In the genomic region with DNA sequence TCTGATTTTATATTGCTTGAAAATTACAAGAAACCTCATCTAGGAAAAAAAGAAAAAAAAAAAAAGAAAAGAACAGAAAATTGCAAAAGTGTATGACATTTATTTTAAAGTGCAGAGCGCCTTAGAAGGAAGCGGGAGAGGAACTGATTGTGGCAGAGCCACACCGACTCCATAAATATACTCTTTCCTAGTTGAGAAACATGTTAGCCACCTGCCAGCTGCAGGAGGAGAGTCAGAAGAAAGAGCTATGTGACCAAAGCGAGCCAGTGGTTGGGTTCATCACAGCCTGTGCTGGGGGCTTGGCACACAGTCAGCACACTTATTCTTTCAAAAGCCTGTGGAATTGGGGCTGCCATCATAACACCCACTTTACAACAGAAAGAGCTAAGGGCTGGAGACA, we compare ENCODE assay signal across 25 mouse cellular contexts.
"Had no signal": no experiment of that assay in that cellular context is flagged by ENCODE, and none has a peak within 500 bp of the region (broad histone marks: within the 10 kb centered on the region; RNA-seq: fewer than 3 reads in every experiment).

No protein-coding gene starts in this region.

- H3K27ac ChIP-seq: heart, adult 2 months; hindbrain, embryonic 10.5 days; hindbrain, embryonic 12.5 days; hindbrain, embryonic 14.5 days; intestine, embryonic 15.5 days; layer of hippocampus, adult 2 months; left cerebral cortex, adult 2 months; limb, embryonic 13.5 days; limb, embryonic 15.5 days; liver, embryonic 12.5 days; liver, embryonic 14.5 days had no signal

- H3K9me3 ChIP-seq: hindbrain, embryonic 10.5 days; hindbrain, embryonic 12.5 days; intestine, embryonic 15.5 days; limb, embryonic 13.5 days; limb, embryonic 15.5 days; liver, embryonic 12.5 days had no signal

- H3K4me3 ChIP-seq: heart, adult 2 months; hindbrain, embryonic 10.5 days; hindbrain, embryonic 12.5 days; intestine, embryonic 15.5 days; layer of hippocampus, adult 2 months; left cerebral cortex, adult 2 months; limb, embryonic 13.5 days; limb, embryonic 15.5 days; liver, embryonic 12.5 days had no signal

- H3K4me2 ChIP-seq: heart, embryonic 11.5 days; hindbrain, embryonic 12.5 days; hindbrain, embryonic 14.5 days; intestine, embryonic 15.5 days; limb, embryonic 13.5 days; limb, embryonic 15.5 days; liver, embryonic 12.5 days had no signal

- H3K36me3 ChIP-seq: hindbrain, embryonic 10.5 days; hindbrain, embryonic 12.5 days; intestine, embryonic 15.5 days; limb, embryonic 13.5 days; limb, embryonic 15.5 days; liver, embryonic 12.5 days had no signal

- DNase-seq: gastrocnemius, postnatal 10 days; gastrocnemius, postnatal 36 days; heart, adult 2 months; heart, postnatal 10 days; heart, postnatal 4 days; kidney, adult 18-20 months; kidney, adult 8-10 months; kidney, postnatal 10 days; kidney, postnatal 25 days; kidney, postnatal 4 days; left cerebral cortex, postnatal 4 days had no signal

- H3K27me3 ChIP-seq: hindbrain, embryonic 12.5 days; intestine, embryonic 15.5 days; limb, embryonic 13.5 days; limb, embryonic 15.5 days; liver, embryonic 12.5 days had no signal

- ATAC-seq: hindbrain, embryonic 16.5 days; inflammation-experienced regulatory T-cells, adult 6 months; intestine, embryonic 15.5 days; intestine, postnatal 0 days; liver, embryonic 12.5 days had no signal

- H3K9ac ChIP-seq: hindbrain, embryonic 12.5 days; hindbrain, embryonic 14.5 days; intestine, embryonic 15.5 days; limb, embryonic 13.5 days; limb, embryonic 15.5 days; liver, embryonic 12.5 days; liver, embryonic 14.5 days had no signal
